Mouse (Mus musculus): ENCODE measurements at regions not wholly inside any gene's neighbourhood (a gene's known extent, or its start where the extent isn't known, plus 50 kb on each side); places are given as distances from the start of the nearest gene placed in this dataset.

- no peak for ATAC-seq (ENCODE audit: low read depth)
- H3K4me3 ChIP-seq = no peak overlapping the region
Measured at GRCm38 (mm10) chrX:130808530-130809235, 1059.1 kb downstream of the Diaph2 start.

GRCm38 (mm10) chrX:130818916-130819315 is 1069.4 kb downstream of the Diaph2 start:
- 89% methylated on average over 1 of the region's 1 CpGs for WGBS
- H3K4me2 ChIP-seq = no peak overlapping the region
- ATAC-seq (ENCODE audit: low read depth) = no peak
- H3K9ac ChIP-seq = no peak overlapping the region
- H3K27me3 ChIP-seq = no peaks in the 10 kb centered on the region
- no peaks in the 10 kb centered on the region for H3K36me3 ChIP-seq
- H3K4me1 ChIP-seq (replicated peaks) = no peaks in the 10 kb centered on the region
- H3K27ac ChIP-seq (replicated peaks) = no peak overlapping the region
- H3K9me3 ChIP-seq = no peaks in the 10 kb centered on the region
- no peak overlapping the region for H3K4me3 ChIP-seq

More at GRCm38 (mm10) chrX:130808530-130809235, 1059.1 kb downstream of the Diaph2 start:
- Histone ChIP-seq H3K9me3 (no peaks in the 10 kb centered on the region), H3K9ac (no peak overlapping the region), H3K27ac (replicated peaks) (no peak overlapping the region), H3K4me2 (no peak overlapping the region), H3K36me3 (no peaks in the 10 kb centered on the region), H3K4me1 (replicated peaks) (no peaks in the 10 kb centered on the region), H3K27me3 (no peaks in the 10 kb centered on the region)
- 79% methylated on average over 3 of the region's 3 CpGs for WGBS

- H3K4me2 ChIP-seq = no peak overlapping the region
Measured at GRCm38 (mm10) chrX:130819707-130820106, 1070.2 kb downstream of the Diaph2 start.

GRCm38 (mm10) chrX:130820168-130820567 is 1070.6 kb downstream of the Diaph2 start:
- no peaks in the 10 kb centered on the region for H3K9me3 ChIP-seq
- no peaks in the 10 kb centered on the region for H3K4me1 ChIP-seq (replicated peaks)
- H3K4me2 ChIP-seq = no peak overlapping the region
- no peaks in the 10 kb centered on the region for H3K27me3 ChIP-seq
- no peak overlapping the region for H3K9ac ChIP-seq
- peak; percentile 27; the same call in 1 of the 2 replicates for ATAC-seq (ENCODE audit: low read depth)
- H3K27ac ChIP-seq (replicated peaks) = no peak overlapping the region
- no peaks in the 10 kb centered on the region for H3K36me3 ChIP-seq
- 68% methylated on average over 3 of the region's 3 CpGs for WGBS
- H3K4me3 ChIP-seq = no peak overlapping the region

More at GRCm38 (mm10) chrX:130819707-130820106, 1070.2 kb downstream of the Diaph2 start:
- Histone ChIP-seq H3K27ac (replicated peaks) (no peak overlapping the region), H3K4me1 (replicated peaks) (no peaks in the 10 kb centered on the region), H3K36me3 (no peaks in the 10 kb centered on the region), H3K4me3 (no peak overlapping the region), H3K9ac (no peak overlapping the region), H3K27me3 (no peaks in the 10 kb centered on the region), H3K9me3 (no peaks in the 10 kb centered on the region)
- WGBS = 86% methylated on average over 1 of the region's 1 CpGs
- 0 out of 2 replicates have a peak, but pooled peaks have one; percentile 15 for ATAC-seq (ENCODE audit: low read depth)

- no peak overlapping the region for H3K27ac ChIP-seq (replicated peaks)
- H3K9ac ChIP-seq = no peak overlapping the region
- H3K36me3 ChIP-seq = no peaks in the 10 kb centered on the region
- no peak for ATAC-seq (ENCODE audit: low read depth)
- WGBS = 95% methylated on average over 2 of the region's 2 CpGs
- no peaks in the 10 kb centered on the region for H3K4me1 ChIP-seq (replicated peaks)
- H3K4me2 ChIP-seq = no peak overlapping the region
- no peaks in the 10 kb centered on the region for H3K9me3 ChIP-seq
- H3K4me3 ChIP-seq = no peak overlapping the region
- no peaks in the 10 kb centered on the region for H3K27me3 ChIP-seq
Measured at GRCm38 (mm10) chrX:130823943-130824342, 1074.4 kb downstream of the Diaph2 start.

- no peaks in the 10 kb centered on the region for H3K4me1 ChIP-seq (replicated peaks)
- no peak overlapping the region for H3K4me3 ChIP-seq
- H3K36me3 ChIP-seq = no peaks in the 10 kb centered on the region
- H3K27me3 ChIP-seq = no peaks in the 10 kb centered on the region
- ATAC-seq (ENCODE audit: low read depth) = no peak
- H3K9me3 ChIP-seq = no peaks in the 10 kb centered on the region
- H3K9ac ChIP-seq = no peak overlapping the region
- H3K4me2 ChIP-seq = no peak overlapping the region
- H3K27ac ChIP-seq (replicated peaks) = no peak overlapping the region
Measured at GRCm38 (mm10) chrX:130835835-130836234, 1086.3 kb downstream of the Diaph2 start.

- no peak overlapping the region for H3K4me2 ChIP-seq
- H3K36me3 ChIP-seq = no peaks in the 10 kb centered on the region
- 82% methylated on average over 3 of the region's 3 CpGs for WGBS
- H3K27me3 ChIP-seq = no peaks in the 10 kb centered on the region
- no peak overlapping the region for H3K4me3 ChIP-seq
- no peaks in the 10 kb centered on the region for H3K4me1 ChIP-seq (replicated peaks)
- no peaks in the 10 kb centered on the region for H3K9me3 ChIP-seq
- no peak for ATAC-seq (ENCODE audit: low read depth)
- H3K27ac ChIP-seq (replicated peaks) = no peak overlapping the region
- H3K9ac ChIP-seq = no peak overlapping the region
Measured at GRCm38 (mm10) chrX:130843141-130843540, 1093.6 kb downstream of the Diaph2 start.

- H3K9me3 ChIP-seq = no peaks in the 10 kb centered on the region
- no peak overlapping the region for H3K27ac ChIP-seq (replicated peaks)
- no peak overlapping the region for H3K4me2 ChIP-seq
- no peak overlapping the region for H3K9ac ChIP-seq
- 91% methylated on average over 1 of the region's 1 CpGs for WGBS
- H3K36me3 ChIP-seq = no peaks in the 10 kb centered on the region
- no peak for ATAC-seq (ENCODE audit: low read depth)
- H3K4me3 ChIP-seq = no peak overlapping the region
- H3K4me1 ChIP-seq (replicated peaks) = no peaks in the 10 kb centered on the region
- no peaks in the 10 kb centered on the region for H3K27me3 ChIP-seq
Measured at GRCm38 (mm10) chrX:130866506-130866905, 1117.0 kb downstream of the Diaph2 start.

- 58% methylated on average over 1 of the region's 1 CpGs for WGBS
- ATAC-seq (ENCODE audit: low read depth) = no peak
- H3K4me2 ChIP-seq = no peak overlapping the region
Measured at GRCm38 (mm10) chrX:130874157-130874556, 1124.6 kb downstream of the Diaph2 start.

GRCm38 (mm10) chrX:130875289-130875688 is 1125.7 kb downstream of the Diaph2 start:
- ATAC-seq (ENCODE audit: low read depth) = no peak
- H3K36me3 ChIP-seq = no peaks in the 10 kb centered on the region
- H3K4me3 ChIP-seq = no peak overlapping the region
- no peak overlapping the region for H3K9ac ChIP-seq
- H3K9me3 ChIP-seq = no peaks in the 10 kb centered on the region
- WGBS = 31% methylated on average over 3 of the region's 3 CpGs
- H3K27me3 ChIP-seq = no peaks in the 10 kb centered on the region
- no peaks in the 10 kb centered on the region for H3K4me1 ChIP-seq (replicated peaks)
- H3K4me2 ChIP-seq = no peak overlapping the region
- no peak overlapping the region for H3K27ac ChIP-seq (replicated peaks)

More at GRCm38 (mm10) chrX:130874157-130874556, 1124.6 kb downstream of the Diaph2 start:
- Histone ChIP-seq H3K4me3 (no peak overlapping the region), H3K27me3 (no peaks in the 10 kb centered on the region), H3K4me1 (replicated peaks) (no peaks in the 10 kb centered on the region), H3K36me3 (no peaks in the 10 kb centered on the region), H3K27ac (replicated peaks) (no peak overlapping the region), H3K9me3 (no peaks in the 10 kb centered on the region), H3K9ac (no peak overlapping the region)

GRCm38 (mm10) chrX:130876120-130876519 is 1126.6 kb downstream of the Diaph2 start:
- no peaks in the 10 kb centered on the region for H3K27me3 ChIP-seq
- no peaks in the 10 kb centered on the region for H3K4me1 ChIP-seq (replicated peaks)
- ATAC-seq (ENCODE audit: low read depth) = no peak
- no peak overlapping the region for H3K9ac ChIP-seq
- no peaks in the 10 kb centered on the region for H3K9me3 ChIP-seq
- H3K36me3 ChIP-seq = no peaks in the 10 kb centered on the region
- H3K4me2 ChIP-seq = no peak overlapping the region
- H3K27ac ChIP-seq (replicated peaks) = no peak overlapping the region
- H3K4me3 ChIP-seq = no peak overlapping the region
- 91% methylated on average over 4 of the region's 4 CpGs for WGBS

Measured in neural tube, embryonic 13.5 days (tissue).